Mouse (Mus musculus) Muller cell, postnatal 12 days (primary cell): Measurements from ENCODE around the gene Ccdc17.

Experiments used
- DNase-seq: peaks from one replicate; pipeline ENCODE4 v3.0.0-alpha.2; 2015; ENCODE audit errors: inconsistent ontology term

The Ccdc17 gene

GRCm38 (mm10) chr4:116596379-116596778 lies at the start of gene Ccdc17:
TSS of gene Ccdc17 (plus strand) at chr4:116596654.
- no peak for DNase-seq

DNA sequence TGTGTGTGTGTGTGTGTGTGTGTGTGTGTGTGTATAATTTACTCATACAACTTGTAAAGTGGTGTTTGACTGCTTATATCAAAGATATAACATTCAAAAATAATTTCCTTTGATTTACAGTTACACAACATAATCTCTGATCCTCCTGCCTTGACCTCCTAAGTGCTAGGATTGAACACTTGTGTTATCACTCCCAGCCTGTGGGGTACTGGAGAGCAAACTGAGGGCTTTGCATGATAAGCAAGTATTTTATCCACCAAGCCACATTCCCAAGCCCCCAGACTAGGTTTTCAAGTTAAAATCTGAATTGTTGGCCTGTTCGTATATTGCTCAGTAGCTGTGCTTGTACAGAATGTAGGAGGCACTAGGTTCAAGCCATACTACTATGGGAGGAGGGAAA lies 46.0 kb upstream of the Ccdc17 start:
- DNase-seq: no peak

DNA sequence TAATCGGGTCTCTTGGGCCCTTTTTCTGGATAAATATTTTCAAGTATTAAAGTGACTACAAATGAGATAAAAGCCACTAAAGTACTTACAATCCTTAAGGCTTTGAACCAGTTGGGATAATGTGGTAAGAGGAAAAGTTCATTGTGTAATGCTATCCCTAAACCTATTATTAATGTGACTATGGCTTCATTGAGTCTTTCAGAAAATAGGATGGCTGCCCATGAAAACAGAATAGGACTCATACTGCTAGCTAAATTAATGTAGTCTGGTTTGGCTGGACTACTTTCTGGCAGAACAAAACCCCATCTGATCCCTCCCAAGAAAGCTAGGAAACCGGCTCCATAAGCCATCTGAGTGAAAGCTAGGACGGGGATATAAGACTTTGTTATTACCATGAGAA lies 43.4 kb upstream of the Ccdc17 start:
- no peak for DNase-seq

GRCm38 (mm10) chr4:116555413-116556300 lies 40.8 kb upstream of the Ccdc17 start, which contains the start of gene Tmem69:
TSS of gene Tmem69 (minus strand) at chr4:116555936.
- peak; percentile 73 for DNase-seq

DNA sequence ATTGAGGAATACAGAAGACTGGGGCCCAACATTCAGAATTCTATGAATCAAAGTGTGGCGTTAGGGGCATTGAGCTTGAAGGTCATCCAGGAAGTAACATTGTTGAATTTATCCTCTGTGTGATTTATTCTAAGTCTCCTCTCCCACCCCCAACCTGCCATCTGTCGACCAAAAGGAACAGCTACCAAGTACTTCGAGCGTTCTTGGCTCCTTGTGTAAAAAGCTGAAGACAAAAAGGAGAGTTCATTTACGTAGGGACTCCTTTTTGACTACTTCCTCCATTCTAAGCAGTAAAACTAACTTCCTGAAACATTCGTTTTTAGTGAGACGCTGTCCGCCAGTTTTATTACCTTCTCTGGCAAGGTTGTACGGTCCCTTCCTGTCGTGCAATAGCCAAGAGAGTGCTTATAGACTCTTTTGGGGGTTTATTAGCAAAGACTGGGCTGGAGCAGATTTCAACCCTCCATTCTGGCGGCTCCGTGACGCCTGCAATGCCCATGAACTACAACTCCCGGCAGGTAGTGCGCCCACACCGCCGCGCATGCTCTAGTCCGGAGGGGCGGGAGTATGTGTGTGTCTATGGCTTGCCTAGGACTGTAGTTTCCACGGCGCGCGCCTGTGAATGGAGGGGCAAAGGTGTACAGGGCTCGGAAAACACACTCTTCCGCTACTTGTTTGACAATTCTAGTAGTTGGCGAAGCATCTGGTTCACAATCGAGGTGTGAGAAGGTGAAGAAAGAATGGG lies 39.7 kb upstream of the Ccdc17 start:
- peak; percentile 95 for DNase-seq

DNA sequence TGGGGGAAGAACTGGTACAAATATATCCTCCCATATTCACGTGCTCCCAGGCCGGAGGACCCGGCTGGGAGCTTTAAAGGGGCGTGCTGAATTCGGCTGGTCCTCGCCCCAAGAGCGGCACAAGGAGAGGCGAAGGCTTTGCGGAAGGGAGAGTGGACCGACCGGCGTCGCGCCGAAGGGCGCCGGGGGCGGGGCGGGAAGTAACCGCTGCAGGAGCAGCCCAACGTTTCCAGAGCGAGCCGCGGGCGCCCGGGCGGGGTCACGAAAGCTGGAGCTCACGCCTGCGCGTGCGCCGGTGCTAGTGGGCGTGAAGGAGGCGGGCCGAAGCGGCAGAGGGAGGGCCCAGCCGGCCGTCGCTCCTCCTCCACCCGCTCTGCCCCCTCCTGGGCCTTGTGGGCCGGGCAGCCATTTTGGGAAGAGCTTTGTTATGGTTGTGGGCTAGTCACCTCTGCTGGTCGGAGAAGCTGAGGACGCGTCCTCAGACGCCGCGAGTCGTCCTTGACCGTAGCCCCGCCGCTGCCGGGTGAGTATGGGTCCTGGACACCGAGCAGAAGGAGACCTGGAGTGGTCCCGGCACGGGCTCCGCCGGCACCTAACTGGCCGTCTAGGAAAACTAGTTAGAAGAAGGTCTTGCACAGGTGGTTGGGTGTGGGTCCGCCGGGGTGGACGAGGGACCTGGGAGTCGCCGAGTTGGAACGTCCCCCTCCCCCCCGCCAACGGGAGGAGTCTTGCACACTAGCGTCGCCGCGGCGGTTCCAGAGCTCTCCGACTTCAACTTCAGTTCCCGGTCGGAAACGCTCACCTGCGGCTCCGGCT lies 38.9 kb upstream of the Ccdc17 start, which contains the start of gene Gpbp1l1:
Gene Gpbp1l1, plus strand, starts transcription at position 353 of the 816 bp plus-strand sequence.
- peak; percentile 99 for DNase-seq

DNA sequence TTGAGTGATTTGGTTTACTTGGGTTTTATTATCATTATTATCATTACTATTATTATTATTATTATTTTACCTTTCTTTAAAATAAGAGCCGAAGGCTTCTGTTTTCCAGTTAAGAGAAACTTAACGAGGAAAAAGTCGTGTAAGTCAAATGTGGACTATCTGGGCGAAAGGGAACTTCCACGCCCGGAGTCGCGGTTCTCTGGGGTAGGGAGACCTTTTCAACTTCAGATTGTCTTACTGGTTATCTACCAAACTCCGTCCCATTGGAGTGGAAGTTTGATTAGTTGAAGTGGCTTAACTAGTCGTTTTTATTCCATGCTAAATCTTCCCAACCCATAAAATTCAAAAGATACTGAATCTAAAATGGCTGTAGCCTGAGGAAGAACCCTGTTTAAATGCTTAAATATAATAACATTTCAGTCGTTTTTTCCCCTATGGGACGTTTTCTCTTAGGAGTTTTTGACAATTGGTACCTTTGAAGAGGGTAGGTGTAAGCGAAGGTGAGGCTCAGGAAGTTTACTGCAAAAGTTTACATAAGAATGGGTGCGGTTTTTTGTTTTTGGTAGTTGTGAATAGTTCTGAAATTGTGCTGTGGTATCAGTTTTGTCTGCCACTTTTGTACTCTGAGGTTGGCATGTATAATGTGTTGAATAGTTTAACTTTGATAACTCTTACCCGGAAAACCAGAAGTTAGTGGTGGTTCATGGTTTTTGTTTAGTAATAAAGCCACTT lies 38.1 kb upstream of the Ccdc17 start:
- DNase-seq: peak; percentile 14

DNA sequence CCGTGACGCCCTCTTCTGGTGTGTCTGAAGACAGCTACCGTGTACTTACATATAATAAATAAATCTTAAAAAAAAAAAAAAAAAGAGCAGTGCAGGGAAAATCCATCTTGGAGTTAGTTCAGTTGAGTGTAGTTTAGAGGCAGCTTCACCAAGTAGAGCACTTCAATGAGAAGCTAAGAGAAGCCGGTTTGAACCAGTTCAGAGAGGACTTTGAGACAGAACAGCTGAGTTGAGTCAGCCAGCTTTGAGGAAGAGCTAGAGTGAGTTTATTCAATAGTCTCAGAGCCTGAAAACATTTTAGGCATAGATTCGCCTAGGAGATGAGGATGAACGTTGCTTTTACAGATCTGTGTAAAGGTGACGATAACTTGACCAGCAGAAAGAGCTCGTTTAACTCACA lies 661 bp upstream of the Ccdc17 start:
- DNase-seq: no peak

GRCm38 (mm10) chr4:116596978-116597881 lies 776 bp downstream of the Ccdc17 start:
- peak; percentile 90 for DNase-seq

- no peak for DNase-seq
These were observed 16.2 kb downstream of the Ccdc17 start for GRCm38 (mm10) chr4:116612621-116613020.

DNA sequence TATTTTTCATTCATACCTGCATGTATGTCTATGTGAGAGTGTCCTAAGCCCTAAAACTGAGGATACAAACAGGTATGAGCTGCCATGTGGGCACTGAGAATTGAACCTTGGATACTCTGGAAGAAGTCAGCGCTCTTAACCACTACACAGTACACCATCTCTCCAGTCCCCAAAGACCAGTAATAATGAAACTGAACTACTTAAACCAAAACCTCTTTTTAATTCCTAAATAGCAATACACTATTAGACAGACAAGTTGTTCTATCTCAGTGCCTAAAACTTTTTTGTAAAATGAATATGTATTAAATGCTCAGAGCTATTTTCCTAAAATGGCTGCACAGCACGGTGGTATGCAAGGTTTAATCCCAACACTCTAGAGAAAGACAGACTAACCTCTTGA lies 18.8 kb downstream of the Ccdc17 start:
- no peak for DNase-seq

DNA sequence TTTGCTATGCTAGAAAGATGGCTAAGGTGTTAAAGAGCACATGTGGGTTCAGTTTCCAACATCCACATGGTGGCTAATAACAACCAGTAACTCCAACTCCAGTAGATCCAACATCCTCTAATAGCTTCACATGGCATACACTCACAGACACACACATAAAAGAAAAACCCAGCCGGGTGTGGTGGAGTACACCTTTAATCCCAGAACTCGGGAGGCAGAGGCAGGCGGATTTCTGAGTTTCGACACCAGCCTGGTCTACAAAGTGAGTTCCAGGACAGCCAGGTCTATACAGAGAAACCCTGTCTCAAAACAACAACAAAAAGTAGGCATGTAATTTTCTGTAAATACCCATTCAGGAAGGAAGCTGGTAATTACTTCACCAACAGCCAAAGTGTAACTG lies 28.4 kb downstream of the Ccdc17 start:
- DNase-seq: no peak

DNA sequence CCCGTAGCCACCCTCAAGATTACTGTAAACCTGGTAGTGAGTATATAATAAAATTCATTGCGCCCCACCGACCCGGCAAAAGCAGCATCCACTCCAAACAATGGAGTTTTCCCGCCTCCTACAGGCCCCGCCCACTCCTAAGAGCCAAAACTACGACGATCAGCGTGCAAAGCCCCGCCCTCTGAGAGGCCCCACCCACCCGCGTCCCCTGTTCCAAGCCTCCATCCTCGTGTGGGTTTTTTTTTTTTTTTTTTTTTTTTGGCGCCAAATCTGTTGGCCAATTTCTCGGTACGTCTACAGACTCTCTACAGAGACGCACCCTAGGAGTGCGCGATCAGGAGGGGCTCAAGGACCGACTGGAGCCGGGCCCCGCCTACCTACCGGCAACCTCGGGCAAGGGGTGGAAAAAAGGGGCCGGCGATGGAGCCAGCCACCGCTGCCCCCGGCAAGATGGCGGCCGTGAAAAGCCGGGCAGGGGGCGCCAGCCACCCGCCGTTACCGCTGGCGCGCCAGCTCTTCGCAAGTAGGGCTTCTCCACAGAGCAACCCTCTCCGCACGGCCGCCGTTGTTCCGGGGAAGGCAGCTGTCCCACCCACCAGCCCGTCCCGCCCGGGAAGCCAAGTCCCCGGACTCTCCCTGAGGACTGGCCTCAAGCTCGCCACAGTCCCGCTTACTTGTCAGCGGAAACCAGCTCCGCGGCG lies 30.4 kb downstream of the Ccdc17 start:
- peak; percentile 93 for DNase-seq

- peak; percentile 96 for DNase-seq
These were observed 30.9 kb downstream of the Ccdc17 start for GRCm38 (mm10) chr4:116627359-116627716.

DNA sequence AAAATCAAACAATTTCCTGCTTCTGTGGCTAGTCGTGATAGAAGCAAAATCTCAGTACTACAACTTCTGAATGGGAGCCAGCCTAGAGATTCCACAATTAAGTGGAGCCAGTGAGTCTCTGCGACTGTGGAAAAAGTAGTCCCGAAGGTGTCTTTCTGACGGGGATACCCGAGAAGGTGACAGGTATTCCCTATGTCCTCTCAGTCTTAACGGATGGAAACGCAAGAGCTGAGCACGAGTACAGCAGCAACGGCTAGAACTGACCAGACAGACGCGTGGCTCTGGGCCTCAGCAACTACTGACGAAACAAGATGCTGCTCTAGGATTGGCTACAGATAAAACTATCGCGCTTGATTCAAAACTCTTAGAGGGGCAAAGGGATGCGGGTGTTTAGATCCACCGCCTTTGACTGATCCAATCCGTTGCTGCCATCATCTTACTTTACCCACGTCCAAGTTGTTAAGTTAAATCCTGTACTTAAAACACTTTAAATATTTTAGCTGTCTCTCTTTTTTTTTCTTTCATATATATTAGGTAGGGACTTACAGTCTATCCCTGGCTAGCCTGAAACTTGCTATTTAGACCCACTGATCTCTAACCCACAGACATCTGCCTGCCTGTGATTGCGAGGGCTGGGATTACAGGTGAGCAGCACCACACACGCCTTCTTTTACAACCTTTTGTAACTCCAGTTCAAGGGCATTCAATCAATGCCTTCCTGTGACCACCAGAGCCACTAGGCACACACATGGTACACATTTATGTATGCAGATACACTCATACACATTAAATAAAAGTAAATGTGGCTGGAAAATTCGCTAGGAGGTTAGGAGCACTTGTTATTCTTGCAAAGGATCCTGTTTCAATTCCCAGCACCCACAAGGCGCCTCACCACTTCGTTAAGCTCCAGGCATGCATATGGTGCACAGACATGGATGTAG lies 31.5 kb downstream of the Ccdc17 start, which contains the start of gene Nasp:
Gene Nasp, minus strand, starts transcription at position 220 of the 941 bp plus-strand sequence.
- peak; percentile 86 for DNase-seq

DNA sequence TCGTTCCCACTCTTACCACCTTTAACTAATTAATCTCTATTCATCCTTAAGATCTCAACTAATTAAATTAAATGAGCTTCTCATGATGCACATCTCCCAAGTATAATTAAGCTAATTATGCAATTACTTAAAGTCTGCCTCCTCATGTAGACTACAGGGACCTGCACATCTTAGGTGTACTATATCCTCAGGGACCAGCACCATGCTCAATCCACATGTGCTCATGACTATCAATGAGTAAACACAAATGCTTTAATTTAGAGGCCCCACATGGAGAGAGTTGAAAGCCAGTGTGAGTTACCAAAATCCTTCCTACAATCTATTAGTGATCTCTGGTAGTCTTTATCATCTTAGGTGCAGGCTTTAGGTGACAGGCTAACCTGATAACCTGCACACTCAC lies 38.7 kb downstream of the Ccdc17 start:
- no peak for DNase-seq

DNA sequence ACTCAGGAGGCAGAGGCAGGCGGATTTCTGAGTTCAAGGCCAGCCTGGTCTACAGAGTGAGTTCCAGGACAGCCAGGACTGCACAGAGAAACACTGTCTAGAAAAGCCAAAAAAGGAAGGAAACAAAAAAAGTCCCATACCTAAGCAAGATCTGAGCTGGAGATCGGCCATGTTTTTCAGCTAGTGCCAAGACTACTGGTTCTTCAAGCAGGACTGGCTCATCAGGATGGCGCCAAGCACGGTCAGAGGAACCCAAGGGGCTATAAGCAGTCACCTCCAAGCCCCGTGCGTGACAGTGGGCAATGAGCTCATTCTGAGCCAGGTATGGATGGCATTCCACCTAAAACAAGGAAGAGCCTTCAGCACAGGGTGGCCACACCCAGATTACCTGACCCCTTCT lies 42.4 kb downstream of the Ccdc17 start:
- DNase-seq: no peak

GRCm38 (mm10) chr4:116642071-116642470 lies 45.6 kb downstream of the Ccdc17 start:
- DNase-seq: no peak
